Mouse (Mus musculus) spleen, adult 10 weeks (tissue): ENCODE data around the gene Fthl17c. TPM values are rescaled to one million over a fixed set of nuclear protein-coding genes. Genes with fewer than 3 reads are reported as not detected.

Experiments used
- polyA plus RNA-seq: library from polyadenylated mRNA; stranded (reverse); fragments of 350-450 nt; fragmentation: Illumina TruSeq; extraction: RNeasy Lipid Tissue Mini Kit (QIAGEN cat#74804); gene quantifications from one replicate; pipeline ENCODE4 v1.2.3, GENCODE M21; 2015; ENCODE audit warnings: low replicate concordance; ENCODE audit not compliant: insufficient read depth

The Fthl17c gene
- not detected for polyA plus RNA-seq

DNA sequence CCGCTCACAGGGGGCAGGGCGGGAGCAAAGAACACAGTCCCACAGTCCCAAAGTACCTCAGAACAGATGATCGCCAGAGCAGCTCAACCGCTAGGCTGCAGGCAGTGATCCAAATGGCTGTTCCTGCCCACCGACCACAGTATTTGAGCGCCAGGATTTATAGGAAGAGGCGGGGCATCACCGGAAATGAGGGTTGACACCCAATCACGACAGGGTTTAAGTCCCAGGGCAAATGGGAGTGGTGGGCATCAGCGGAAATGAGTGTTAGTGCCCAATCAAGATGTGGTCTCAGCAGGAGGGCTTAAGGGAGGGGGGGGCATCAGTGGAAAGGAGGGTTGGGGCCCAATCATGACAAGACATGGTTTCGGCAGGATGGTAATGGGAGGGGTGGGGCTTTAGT, at the start of gene Fthl17c:
TSS of gene Fthl17c (minus strand) at position 101 of the 400 bp plus-strand sequence.

GRCm38 (mm10) chrX:8986655-8987054, 10.3 kb upstream of the Fthl17c start, which contains the start of gene Fthl17d:
Fthl17d (minus strand) TSS chrX:8986755.

GRCm38 (mm10) chrX:8962875-8963274, 13.5 kb downstream of the Fthl17c start, which contains the start of gene Fthl17b:
Fthl17b (minus strand) TSS chrX:8962975.

Other genes with a start within 250 kb of the Fthl17c start
- not detected for gene Ssx9, start 228.1 kb downstream of the Fthl17c start, polyA plus RNA-seq
- gene Ssxb5, start 172.9 kb downstream of the Fthl17c start, polyA plus RNA-seq, result not detected
- gene Gm6592, start 132.6 kb downstream of the Fthl17c start, polyA plus RNA-seq, result not detected
- gene Gm5751, start 102.3 kb downstream of the Fthl17c start, polyA plus RNA-seq, result not detected
- gene B630019K06Rik, start 84.2 kb downstream of the Fthl17c start, polyA plus RNA-seq, result 2.7 TPM
- not detected for gene Fthl17b, start 13.6 kb downstream of the Fthl17c start, polyA plus RNA-seq
- gene Fthl17d, start 10.2 kb upstream of the Fthl17c start, polyA plus RNA-seq, result not detected
- gene Fthl17e, start 56.9 kb upstream of the Fthl17c start, polyA plus RNA-seq, result not detected
- not detected for gene Fthl17f, start 86.5 kb upstream of the Fthl17c start, polyA plus RNA-seq
- gene 4930402K13Rik, start 128.0 kb upstream of the Fthl17c start, polyA plus RNA-seq, result not detected
- gene Lancl3, start 223.3 kb upstream of the Fthl17c start, polyA plus RNA-seq, result 0.72 TPM